Comparison of ENCODE assay signal across 10 mouse cellular contexts in genomic region chr10:88584469-88584868, GRCm38 (mm10). TPM values are rescaled to one million over a fixed set of nuclear protein-coding genes. Genes with fewer than 3 reads are reported as not detected.
A peak's percentile ranks its signal among the peaks of the same experiment; 100 is the strongest.
DNase-seq lines count a peak whose midpoint lies in the region.
"Had no signal": no experiment of that assay in that cellular context is flagged by ENCODE, and none has a peak within 500 bp of the region (broad histone marks: within the 10 kb centered on the region; RNA-seq: fewer than 3 reads in every experiment).

No protein-coding gene starts in this region.

- H3K4me3 ChIP-seq in heart, embryonic 10.5 days: no peak overlapping the region

- intact Hi-C loops in gastrocnemius, postnatal 14 days (cut with DNase I; ENCODE audit: low total_unique reads): no loop called here

- no peaks in the 10 kb centered on the region for H3K4me1 ChIP-seq in heart, embryonic 10.5 days

- H3K36me3 ChIP-seq in heart, embryonic 10.5 days: no peaks in the 10 kb centered on the region

- H3K27me3 ChIP-seq in heart, embryonic 10.5 days (ENCODE audit: insufficient read depth, poor library complexity, severe bottlenecking): no peaks in the 10 kb centered on the region

- no peaks in the 10 kb centered on the region for H3K9me3 ChIP-seq in heart, embryonic 10.5 days

- 86% methylated on average over 11 of the region's 11 CpGs for WGBS in heart, embryonic 10.5 days

- DNase-seq in spleen, adult 18-20 months: peak; percentile 31 to 37
- no peak for DNase-seq in spleen, postnatal 14 days (ENCODE audit: low spot score in 2 of 2)
- peak; percentile 76 for DNase-seq in layer of hippocampus, adult 9-11 months
- DNase-seq in right cerebral cortex, postnatal 10 days (ENCODE audit: low spot score in 2 of 2): peak; percentile 57
- no peak for DNase-seq in heart, embryonic 10.5 days (ENCODE audit: low spot score)
- DNase-seq in cerebellum, postnatal 10 days: no peak
- DNase-seq in heart, adult 8-10 months (ENCODE audit: low spot score): no peak
- DNase-seq in gastrocnemius, postnatal 14 days: no peak
- DNase-seq: adrenal gland, postnatal 14 days; kidney, postnatal 25 days had no signal

- no peak overlapping the region for H3K27ac ChIP-seq in heart, embryonic 10.5 days

RNA-seq across cellular contexts. Expression of gene Mybpc1, which starts 20.5 kb away (rescaled TPM):
- 6.1 and 10.5 TPM in 2 replicates for polyA plus RNA-seq in heart, embryonic 10.5 days (2016; fragmentation: Nextera tagmentation; extraction: Ambion mirVana)
- total RNA-seq in heart, adult 8-10 months (2022): under 1 TPM; 0.31 to 0.72 (median 0.56) TPM
- total RNA-seq in gastrocnemius, postnatal 14 days (2021): 1,000 to 10,000 TPM; 1,223 to 1,292 TPM

Comparison
In these comparisons a context has a peak if more than half of its experiments do, and no peak if none do; other contexts are left out.
1. DNase-seq: peak in spleen, adult 18-20 months (2 of 2), layer of hippocampus, adult 9-11 months (single experiment) and right cerebral cortex, postnatal 10 days (2 of 2); none in spleen, postnatal 14 days (0 of 2), heart, embryonic 10.5 days (single experiment), cerebellum, postnatal 10 days (0 of 2), heart, adult 8-10 months (single experiment) and gastrocnemius, postnatal 14 days (single experiment).
2. RNA of gene Mybpc1, which starts 20.5 kb away (total RNA-seq): 1,223 to 1,292 TPM in gastrocnemius, postnatal 14 days; 0.31 to 0.72 TPM in heart, adult 8-10 months; every median in the first group is over 100 times any median in the second.